Mouse (Mus musculus) megakaryocyte, embryonic 14.5 days (primary cell): ENCODE results near the gene Rbms1.

ENCODE experiments used
- FLI1 ChIP-seq: IDR thresholded peaks from 2 replicates; pipeline ENCODE4 v1.6.1; 2012; ENCODE audit warnings: low read length, inconsistent platforms, mixed read lengths
- GATA1 ChIP-seq: IDR thresholded peaks from 3 replicates; pipeline ENCODE4 v1.6.1; 2012; ENCODE audit warnings: mixed read lengths, low read length, inconsistent platforms, borderline replicate concordance

- TF ChIP-seq GATA1 (no peak), FLI1 (no peak)
These were observed 233.0 kb downstream of the Rbms1 start for GRCm38 (mm10) chr2:60730024-60730423.
